Mouse (Mus musculus) bone marrow, adult 2 months (tissue): ENCODE data around the gene Wbp1l. TPM values are rescaled to one million over a fixed set of nuclear protein-coding genes. Genes with fewer than 3 reads are reported as not detected.
"Not testable (repeated sequence)": the region's sequence is repeated elsewhere in the genome, so short reads cannot be mapped to it uniquely, and the experiment has no call there.

Experiments used
- H3K27ac ChIP-seq: fragments of 200-500 bp; 2 replicates; pipeline ENCODE4 v1.5.1; 2012; ENCODE audit warnings: low read depth, mild to moderate bottlenecking, control low read depth, inconsistent platforms, low read length; ENCODE audit not compliant: control insufficient read depth, poor library complexity, insufficient read depth
- H3K4me1 ChIP-seq: fragments of 200-500 bp; 2 replicates; pipeline ENCODE4 v1.6.1; 2011; ENCODE audit warnings: low read length; ENCODE audit not compliant: control insufficient read depth, insufficient read depth
- H3K4me3 ChIP-seq: fragments of 200-500 bp; replicated peaks from 2 replicates; pipeline ENCODE3; 2011; ENCODE audit warnings: mild to moderate bottlenecking, low read depth, low read length, control low read depth; ENCODE audit not compliant: control insufficient read depth
- CTCF ChIP-seq: fragments of 200-500 bp; IDR thresholded peaks from 2 replicates; pipeline ENCODE4 v1.5.1; 2011; ENCODE audit warnings: low read length, control low read depth; ENCODE audit not compliant: control insufficient read depth, insufficient read depth
- POLR2A ChIP-seq: fragments of 200-500 bp; IDR thresholded peaks from 2 replicates; pipeline ENCODE4 v1.6.1; 2011; ENCODE audit warnings: low read depth, mild to moderate bottlenecking, control low read depth, low read length, borderline replicate concordance; ENCODE audit not compliant: control insufficient read depth
- WGBS: fragments of 180-500 bp; shearing (Covaris S2); methylation state at CpG from one replicate; pipeline ENCODE4 v1.1.7; 2018; 5-methylcytosine and 5-hydroxymethylcytosine counted together
- polyA plus RNA-seq: library from polyadenylated mRNA; stranded (reverse); fragments of >200 nt; gene quantifications from 2 replicates; pipeline ENCODE4 v1.2.4, GENCODE M21; 2011; ENCODE audit warnings: low replicate concordance; ENCODE audit not compliant: missing spikeins, insufficient read depth, insufficient read length

The Wbp1l gene
- polyA plus RNA-seq, 1 experiment = 29.3 TPM

- H3K4me3 ChIP-seq = no peak overlapping the region
- WGBS = 82% methylated on average over 4 of the region's 4 CpGs
- TF ChIP-seq CTCF (no peak), POLR2A (no peak)
- no peak overlapping the region for H3K27ac ChIP-seq
- H3K4me1 ChIP-seq = no peaks in the 10 kb centered on the region; the same call in 1 of the 2 replicates
Measured at GRCm38 (mm10) chr19:46563603-46564002, 35.3 kb upstream of the Wbp1l start.

- H3K27ac ChIP-seq = no peak overlapping the region
- 72% methylated on average over 14 of the region's 14 CpGs for WGBS
- no peaks in the 10 kb centered on the region; the same call in 1 of the 2 replicates for H3K4me1 ChIP-seq
- TF ChIP-seq CTCF (no peak), POLR2A (no peak)
- H3K4me3 ChIP-seq = no peak overlapping the region
Measured at GRCm38 (mm10) chr19:46564043-46564462, 34.8 kb upstream of the Wbp1l start.

DNA sequence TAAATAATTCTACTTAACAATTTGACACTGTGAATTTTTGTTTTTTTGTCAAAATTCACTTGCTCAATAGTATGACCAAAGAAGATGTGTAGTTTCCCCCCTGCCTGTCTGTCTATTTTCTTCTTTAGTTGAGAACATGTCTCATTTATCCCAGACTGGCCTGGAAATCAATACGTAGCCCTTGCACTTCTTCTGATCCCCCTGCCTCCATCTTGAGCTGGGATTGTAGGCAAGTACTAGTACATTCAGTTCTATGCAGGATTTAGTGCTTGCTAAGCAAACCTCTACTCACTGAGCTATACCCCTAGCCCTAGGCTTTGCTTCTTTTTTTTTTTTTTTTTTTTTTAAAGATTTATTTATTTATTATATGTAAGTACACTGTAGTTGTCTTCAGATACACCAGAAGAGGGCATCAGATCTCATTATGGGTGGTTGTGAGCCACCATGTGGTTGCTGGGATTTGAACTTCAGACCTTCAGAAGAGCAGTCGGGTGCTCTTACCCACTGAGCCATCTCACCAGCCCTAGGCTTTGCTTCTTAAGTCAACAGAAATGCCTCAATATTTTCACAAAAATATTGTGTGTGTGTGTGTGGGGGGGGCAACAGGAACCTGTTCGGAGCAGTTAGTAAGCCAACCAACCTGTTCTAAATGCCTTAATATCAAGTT, 27.5 kb upstream of the Wbp1l start:
- 85% methylated on average over 3 of the region's 3 CpGs for WGBS
- H3K4me1 ChIP-seq, H3K4me3 ChIP-seq, H3K27ac ChIP-seq: not testable (repeated sequence)

GRCm38 (mm10) chr19:46571878-46572244, 27.0 kb upstream of the Wbp1l start:
- TF ChIP-seq POLR2A (no peak), CTCF (no peak)
- Histone ChIP-seq H3K4me1 (no peaks in the 10 kb centered on the region), H3K4me3 (no peak overlapping the region), H3K27ac (no peak overlapping the region)
- WGBS = 68% methylated on average over 10 of the region's 10 CpGs

DNA sequence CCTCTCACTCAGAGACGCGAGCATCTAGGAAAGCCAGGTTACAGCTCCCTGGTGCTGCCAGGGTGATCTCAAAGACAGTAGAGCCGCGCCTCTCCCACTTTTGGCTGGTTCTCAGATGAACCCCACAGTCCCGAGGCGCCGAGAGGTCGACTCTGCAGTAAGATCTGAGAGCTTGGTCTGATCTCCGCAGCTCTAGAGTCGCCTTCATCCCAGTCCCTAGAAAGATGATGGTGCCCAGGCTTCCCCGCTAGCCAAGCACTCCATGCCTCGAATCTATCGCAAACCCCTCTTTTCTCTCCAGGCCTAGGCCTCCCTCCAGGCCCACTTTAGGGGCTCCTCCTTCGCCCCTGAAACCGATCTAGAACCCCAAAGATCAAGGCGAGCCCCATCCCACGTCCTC, 26.3 kb upstream of the Wbp1l start:
- Histone ChIP-seq H3K27ac (peak overlapping the region; percentile 17; the same call in 1 of the 2 replicates), H3K4me3 (peak overlapping the region; percentile 82), H3K4me1 (no peaks in the 10 kb centered on the region)
- WGBS = 2% methylated on average over 17 of the region's 17 CpGs
- TF ChIP-seq POLR2A (no peak), CTCF (no peak)

- peak within 1 kb of the TSS; percentile 17; the same call in 1 of the 2 replicates for H3K27ac ChIP-seq
- H3K4me1 ChIP-seq = no peaks in the 10 kb centered on the region
- TF ChIP-seq POLR2A (peak; percentile 83), CTCF (no peak)
- under 1% methylated on average over 66 of the region's 67 CpGs for WGBS
- peak within 1 kb of the TSS; percentile 82 for H3K4me3 ChIP-seq
Measured at GRCm38 (mm10) chr19:46572951-46573937, 25.6 kb upstream of the Wbp1l start, which contains the start of the genes Arl3 and Sfxn2. TSS of gene Arl3 (minus strand) at chr19:46573198. TSS of gene Sfxn2 (plus strand) at chr19:46573365.

DNA sequence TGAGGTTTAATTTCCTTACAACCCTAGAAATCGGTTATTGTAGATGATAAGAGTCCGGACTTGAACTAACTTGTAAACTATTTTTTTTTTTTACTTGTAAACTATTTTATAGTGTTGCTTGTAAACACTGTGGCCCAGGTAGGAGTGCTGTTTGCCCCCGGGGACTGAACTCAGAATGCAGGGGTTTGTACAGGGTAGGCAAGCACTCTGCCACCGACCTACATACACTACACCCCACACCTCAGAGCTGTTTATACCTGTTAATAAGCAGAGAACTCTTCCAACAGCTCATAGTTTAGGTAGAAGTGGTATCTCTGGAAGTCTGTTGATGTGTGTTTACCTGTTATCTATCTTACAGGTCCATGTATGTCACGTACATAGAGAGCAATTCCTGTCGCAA, 24.9 kb upstream of the Wbp1l start:
- TF ChIP-seq POLR2A (no peak), CTCF (no peak)
- 36% methylated on average over 6 of the region's 6 CpGs for WGBS
- Histone ChIP-seq H3K4me3 (no peak overlapping the region), H3K4me1 (no peaks in the 10 kb centered on the region), H3K27ac (no peak overlapping the region)

DNA sequence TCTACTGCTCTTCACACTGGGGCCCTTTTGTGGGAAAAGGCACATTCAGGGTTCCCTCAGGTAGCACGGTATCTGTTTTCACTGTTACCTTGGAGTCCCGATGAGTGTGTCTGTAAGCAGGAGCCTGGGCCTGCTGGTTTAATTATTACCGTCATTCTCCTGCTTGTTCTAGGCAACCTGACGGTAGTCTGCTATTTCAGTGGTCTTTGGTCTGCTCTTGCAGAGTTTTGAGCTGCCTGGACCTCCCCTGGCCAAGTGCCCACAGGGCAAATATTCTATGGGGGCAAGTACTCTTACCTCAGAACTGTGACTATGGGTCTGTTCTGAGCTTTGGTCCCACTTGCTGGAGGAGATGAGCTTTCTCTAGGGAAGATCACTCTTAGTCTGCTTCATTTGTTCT, 23.7 kb upstream of the Wbp1l start:
- TF ChIP-seq POLR2A = no peak
- no peak for TF ChIP-seq CTCF
- Histone ChIP-seq H3K4me1 (no peaks in the 10 kb centered on the region), H3K4me3 (no peak overlapping the region), H3K27ac (no peak overlapping the region)
- 88% methylated on average over 4 of the region's 4 CpGs for WGBS
